Mouse (Mus musculus): ENCODE data around the gene Psmd7. TPM values are rescaled to one million over a fixed set of nuclear protein-coding genes. Genes with fewer than 3 reads are reported as not detected.
A peak's percentile ranks its signal among the peaks of the same experiment; 100 is the strongest.

The Psmd7 gene
- total RNA-seq, 2 experiments from 2014 or later, result 87.4 to 89.7 TPM

DNA sequence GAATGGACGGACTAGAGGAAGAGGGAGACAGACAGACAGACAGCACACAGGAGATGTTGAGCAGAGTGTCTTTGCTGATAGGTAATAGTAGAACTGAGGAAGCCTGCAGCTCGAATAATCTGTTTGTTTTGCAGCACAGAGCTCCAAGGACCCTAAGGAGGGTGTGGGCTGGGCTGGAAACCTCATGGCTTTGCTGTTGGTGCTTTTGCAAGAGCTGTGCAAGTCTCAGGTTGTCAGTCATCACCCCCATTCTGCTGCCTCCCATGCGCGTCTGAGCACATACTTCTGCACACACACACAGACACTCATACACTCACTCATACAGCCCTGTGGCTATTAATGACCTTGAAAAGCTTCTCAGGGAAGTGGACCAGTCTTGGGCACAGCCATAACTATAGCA lies 50.8 kb downstream of the Psmd7 start:
- DNase-seq (ENCODE audit: low spot score in 2 of 2), result no peak

Small RNA genes lying within 50 kb of the gene (microRNA-seq; reads per million reads assigned to microRNA genes)
- gene Mir140, result 1,910 reads per million, percentile 82 among the genes with 10 or more reads in this experiment

Other genes starting within 250 kb of the Psmd7 start
- gene Nqo1, start 185.3 kb downstream of the Psmd7 start, total RNA-seq (2021), result 10 to 100 TPM in 1 of 2 experiments, 1 to 10 TPM in 1; 9.7 to 10.5 TPM
- 10 to 100 TPM; 37.5 to 42.4 TPM for gene Nob1, start 163.4 kb downstream of the Psmd7 start, total RNA-seq (2021)
- 10 to 100 TPM; 53.9 to 57.8 TPM for gene Wwp2, start 152.1 kb downstream of the Psmd7 start, total RNA-seq (2021)

Measured in adrenal gland, postnatal 4 days (tissue).